Mouse (Mus musculus): ENCODE data around the gene Ints1.

- TF ChIP-seq CTCF (IDR thresholded peaks at IDR 0.05; ENCODE audit: low read depth, low read length) (no peak), POLR2A (IDR thresholded peaks at IDR 0.05; ENCODE audit: borderline replicate concordance, low read depth, low read length) (no peak)
Measured at GRCm38 (mm10) chr5:139811677-139812397, 36.4 kb upstream of the Ints1 start.

All from bone marrow macrophage, adult 2 months (primary cell).